Mouse (Mus musculus) ES-Bruce4 (cell line): ENCODE data around the gene Gprc5b. TPM values are rescaled to one million over a fixed set of nuclear protein-coding genes. Genes with fewer than 3 reads are reported as not detected.

ENCODE experiments used
- H3K27ac ChIP-seq: 2 replicates; pipeline ENCODE4 v1.5.1; 2012; ENCODE audit warnings: low read length, inconsistent platforms; ENCODE audit not compliant: insufficient read depth
- H3K27me3 ChIP-seq: 2 replicates; pipeline ENCODE4 v1.6.1; 2012; ENCODE audit warnings: mild to moderate bottlenecking, low read length, inconsistent platforms; ENCODE audit not compliant: control insufficient read depth, poor library complexity, insufficient read depth, severe bottlenecking
- H3K36me3 ChIP-seq: 2 replicates; pipeline ENCODE4 v1.6.1; 2012; ENCODE audit warnings: inconsistent platforms, mild to moderate bottlenecking, low read length, moderate library complexity; ENCODE audit not compliant: control insufficient read depth, poor library complexity, insufficient read depth, severe bottlenecking
- H3K4me1 ChIP-seq: one replicate; pipeline ENCODE4 v1.8.1; 2011; ENCODE audit warnings: low read length; ENCODE audit not compliant: control insufficient read depth, insufficient read depth
- H3K4me3 ChIP-seq: 2 replicates; pipeline ENCODE4 v1.5.1; 2011; ENCODE audit warnings: low read depth, mild to moderate bottlenecking, low read length
- H3K9ac ChIP-seq: 2 replicates; pipeline ENCODE4 v1.6.1; 2012; ENCODE audit warnings: low read depth, mild to moderate bottlenecking, inconsistent platforms; ENCODE audit not compliant: poor library complexity, severe bottlenecking
- H3K9me3 ChIP-seq: replicated peaks from 2 replicates; pipeline ENCODE4 v1.6.1; 2012; ENCODE audit warnings: mild to moderate bottlenecking, low read length, inconsistent platforms; ENCODE audit not compliant: control insufficient read depth, poor library complexity, insufficient read depth, severe bottlenecking
- CTCF ChIP-seq: IDR thresholded peaks from one replicate; pipeline ENCODE4 v1.8.1; 2011; ENCODE audit warnings: low read depth, low read length
- EP300 ChIP-seq: IDR thresholded peaks from 2 replicates; pipeline ENCODE4 v1.6.1; 2011; ENCODE audit warnings: low read depth, low read length; ENCODE audit not compliant: insufficient read depth
- POLR2A ChIP-seq: IDR thresholded peaks from one replicate; pipeline ENCODE4 v1.8.1; 2011; ENCODE audit warnings: low read length; ENCODE audit not compliant: insufficient read depth
- polyA plus RNA-seq: library from polyadenylated mRNA; stranded (reverse); fragments of >200 nt; gene quantifications from 2 replicates; pipeline ENCODE4 v1.2.4, GENCODE M21; 2011; ENCODE audit warnings: low read depth; ENCODE audit not compliant: missing spikeins, insufficient read depth, insufficient read length

Gprc5b gene
- polyA plus RNA-seq, 1 experiment, result 15.7 TPM

DNA sequence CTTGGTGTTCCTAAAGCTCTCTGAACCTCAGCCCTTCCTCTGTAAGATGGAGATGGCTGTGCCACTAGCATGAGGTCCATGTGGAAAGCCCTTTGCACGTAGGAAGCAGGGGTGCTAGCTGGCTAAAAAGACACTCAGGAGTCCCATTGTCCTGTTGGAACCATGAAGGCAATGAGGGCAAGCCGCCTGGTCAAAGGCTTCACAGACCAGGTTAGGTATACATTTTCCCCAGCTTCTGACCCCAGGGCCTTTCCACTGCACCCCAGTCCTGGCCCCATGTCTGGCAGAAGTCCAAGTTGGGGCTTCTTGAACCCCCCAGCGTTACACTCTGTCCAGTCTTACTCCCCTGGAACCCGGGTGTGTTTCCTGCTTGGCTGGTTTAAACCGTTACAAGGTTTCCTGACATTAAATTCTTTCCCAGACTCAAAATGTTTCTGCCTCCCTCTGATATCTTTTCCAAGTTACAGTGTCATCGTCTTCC is 2.9 kb downstream of the Gprc5b start:
- H3K4me1 ChIP-seq, result peaks cover 8% of the 10 kb centered on the region
- no peaks in the 10 kb centered on the region for H3K9me3 ChIP-seq
- H3K27me3 ChIP-seq, result peaks cover 8% of the 10 kb centered on the region
- 0 out of 2 replicates have a peak overlapping the region, but pooled peaks have one; percentile 14 for H3K4me3 ChIP-seq
- H3K27ac ChIP-seq, result peak overlapping the region; percentile 64
- TF ChIP-seq EP300 (no peak), CTCF (no peak), POLR2A (no peak)
- no peaks in the 10 kb centered on the region for H3K36me3 ChIP-seq
- no peak overlapping the region for H3K9ac ChIP-seq

- no peak overlapping the region for H3K4me3 ChIP-seq
- 0 out of 2 replicates have a peak overlapping the region, but pooled peaks have one; percentile 3 for H3K27ac ChIP-seq
Measured at GRCm38 (mm10) chr7:118991341-118991884, 3.6 kb downstream of the Gprc5b start.

DNA sequence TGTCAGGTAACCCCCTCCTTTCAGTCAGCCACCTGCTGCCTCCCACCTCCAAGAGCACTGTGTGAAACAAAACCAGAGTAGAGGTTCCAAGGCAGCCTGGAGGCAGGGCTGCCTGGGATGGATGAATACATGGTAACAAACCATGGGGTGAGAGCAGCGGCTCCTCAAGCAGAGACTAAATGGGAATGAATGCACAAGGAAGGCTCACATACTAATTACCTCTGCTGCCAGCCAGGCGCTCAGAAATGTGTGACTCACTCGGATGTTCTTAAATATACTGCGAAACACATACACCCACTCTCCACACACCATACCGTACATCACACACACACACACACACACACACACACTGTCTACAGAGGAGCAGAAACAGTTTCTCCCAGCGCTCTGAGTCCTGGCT is 4.7 kb downstream of the Gprc5b start:
- Histone ChIP-seq H3K9ac (no peak overlapping the region), H3K4me1 (peaks cover 8% of the 10 kb centered on the region), H3K4me3 (no peak overlapping the region), H3K27me3 (peaks cover 8% of the 10 kb centered on the region), H3K9me3 (no peaks in the 10 kb centered on the region), H3K36me3 (no peaks in the 10 kb centered on the region), H3K27ac (no peak overlapping the region)
- TF ChIP-seq POLR2A (no peak), EP300 (no peak), CTCF (no peak)

More at GRCm38 (mm10) chr7:118991341-118991884, 3.6 kb downstream of the Gprc5b start:
- H3K9me3 ChIP-seq, result no peaks in the 10 kb centered on the region
- TF ChIP-seq EP300 (no peak), CTCF (no peak), POLR2A (no peak)
- peaks cover 8% of the 10 kb centered on the region for H3K27me3 ChIP-seq
- no peak overlapping the region for H3K9ac ChIP-seq
- H3K4me1 ChIP-seq, result peaks cover 8% of the 10 kb centered on the region
- no peaks in the 10 kb centered on the region for H3K36me3 ChIP-seq

GRCm38 (mm10) chr7:118989275-118989856 is 5.6 kb downstream of the Gprc5b start:
- H3K4me3 ChIP-seq, result no peak overlapping the region
- H3K9ac ChIP-seq, result no peak overlapping the region
- H3K9me3 ChIP-seq, result no peaks in the 10 kb centered on the region
- no peak overlapping the region for H3K27ac ChIP-seq
- TF ChIP-seq POLR2A (no peak), CTCF (no peak)
- H3K4me1 ChIP-seq, result peaks cover 8% of the 10 kb centered on the region
- H3K27me3 ChIP-seq, result peaks cover 5% of the 10 kb centered on the region; the same call in 1 of the 2 replicates
- H3K36me3 ChIP-seq, result no peaks in the 10 kb centered on the region

DNA sequence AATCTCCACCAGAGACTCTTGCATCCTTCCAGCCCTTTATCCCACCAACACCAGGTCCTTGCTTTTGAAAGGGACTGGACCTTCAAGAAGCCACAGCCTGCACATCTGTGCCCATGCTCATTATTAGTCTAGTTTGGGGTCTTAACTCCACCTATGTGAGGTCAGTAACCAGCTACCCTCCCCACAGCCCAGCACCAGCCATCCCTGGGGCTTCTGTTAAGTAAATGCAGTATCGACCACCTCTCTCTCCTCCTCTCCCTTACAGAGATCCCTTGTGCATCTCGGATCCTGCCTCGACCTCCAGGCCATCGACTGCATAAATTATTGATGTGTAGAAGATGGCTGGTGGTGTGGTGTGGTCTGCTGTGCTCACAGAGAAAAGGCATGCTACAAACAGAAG is 8.6 kb downstream of the Gprc5b start:
- no peaks in the 10 kb centered on the region for H3K36me3 ChIP-seq
- no peak overlapping the region for H3K9ac ChIP-seq
- no peaks in the 10 kb centered on the region for H3K27me3 ChIP-seq
- no peak overlapping the region for H3K27ac ChIP-seq
- TF ChIP-seq EP300, result no peak
- TF ChIP-seq CTCF, result no peak
- no peak for TF ChIP-seq POLR2A
- H3K9me3 ChIP-seq, result no peaks in the 10 kb centered on the region
- peaks cover 6% of the 10 kb centered on the region for H3K4me1 ChIP-seq
- H3K4me3 ChIP-seq, result no peak overlapping the region

- Histone ChIP-seq H3K9me3 (no peaks in the 10 kb centered on the region), H3K4me3 (no peak overlapping the region), H3K4me1 (peaks cover 3% of the 10 kb centered on the region), H3K27ac (no peak overlapping the region), H3K27me3 (no peaks in the 10 kb centered on the region), H3K9ac (no peak overlapping the region), H3K36me3 (no peaks in the 10 kb centered on the region)
- TF ChIP-seq EP300, result no peak
- TF ChIP-seq CTCF, result no peak
- no peak for TF ChIP-seq POLR2A
Measured at GRCm38 (mm10) chr7:118985786-118986185, 9.2 kb downstream of the Gprc5b start.
